In the genomic region with DNA sequence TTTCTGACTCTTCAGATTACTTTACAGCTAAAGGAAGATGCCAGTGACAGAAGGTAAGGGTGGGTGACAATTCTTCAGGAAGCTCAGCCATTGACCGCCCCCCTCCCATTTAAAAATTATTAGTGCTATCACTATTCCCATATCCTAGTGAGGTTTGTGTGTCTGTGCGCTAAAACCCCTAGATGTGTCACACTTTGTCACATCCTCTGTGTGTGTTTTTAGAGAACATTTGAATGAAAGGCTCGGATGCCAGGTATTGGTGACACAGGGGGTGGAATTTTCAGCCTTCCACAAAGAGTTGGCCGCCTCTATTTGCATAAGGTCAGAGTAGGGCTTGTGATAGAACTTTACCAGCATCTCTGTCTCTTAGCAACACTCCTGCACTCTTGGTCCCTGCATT, we compare ENCODE assay signal across 25 mouse cellular contexts.
DNase-seq lines count a peak whose midpoint lies in the region; ATAC-seq lines count a peak whose summit lies in the region.
"Had no signal": no experiment of that assay in that cellular context is flagged by ENCODE, and none has a peak within 500 bp of the region (broad histone marks: within the 10 kb centered on the region; RNA-seq: fewer than 3 reads in every experiment).

No protein-coding gene starts in this region.

- peak; percentile 34 for DNase-seq in hindbrain, embryonic 11.5 days (ENCODE audit: low spot score)
- DNase-seq in ES-CJ7 (ENCODE audit: low read depth, low spot score) = peak; percentile 18
- DNase-seq: adrenal gland, adult 2 months; adrenal gland, postnatal 14 days; B cell, adult 2 months; cerebellum, adult 11-12 months; cerebellum, adult 8-10 months; cerebellum, postnatal 10 days; cerebellum, postnatal 36 days; gastrocnemius, postnatal 10 days; gastrocnemius, postnatal 36 days; kidney, adult 2 months had no signal

- WGBS in forebrain, embryonic 12.5 days = 1% methylated on average over 4 of the region's 4 CpGs
- 2% methylated on average over 4 of the region's 4 CpGs for WGBS in forebrain, embryonic 15.5 days
- WGBS in hindbrain, embryonic 11.5 days = under 1% methylated on average over 4 of the region's 4 CpGs
- WGBS in hindbrain, embryonic 12.5 days = 9% methylated on average over 4 of the region's 4 CpGs
- 15% methylated on average over 4 of the region's 4 CpGs for WGBS in intestine, embryonic 15.5 days

- no peaks in the 10 kb centered on the region for H3K36me3 ChIP-seq in forebrain, embryonic 12.5 days (replicated peaks)
- H3K36me3 ChIP-seq in forebrain, embryonic 15.5 days = no peaks in the 10 kb centered on the region
- no peaks in the 10 kb centered on the region for H3K36me3 ChIP-seq in hindbrain, embryonic 11.5 days (ENCODE audit: control insufficient read depth, insufficient read depth, low read length)
- H3K36me3 ChIP-seq in hindbrain, embryonic 12.5 days = no peaks in the 10 kb centered on the region
- H3K36me3 ChIP-seq in intestine, embryonic 15.5 days = no peaks in the 10 kb centered on the region
- H3K36me3 ChIP-seq: embryonic facial prominence, embryonic 12.5 days; embryonic facial prominence, embryonic 15.5 days had no signal

- peak; percentile 24; the same call in 1 of the 2 replicates for ATAC-seq in forebrain, embryonic 12.5 days (ENCODE audit: low FRiP score)
- ATAC-seq in forebrain, embryonic 15.5 days (replicated peaks) = no peak
- no peak for ATAC-seq in hindbrain, embryonic 11.5 days (ENCODE audit: low FRiP score)
- ATAC-seq in hindbrain, embryonic 12.5 days (ENCODE audit: low FRiP score) = no peak
- ATAC-seq in intestine, embryonic 15.5 days = no peak
- ATAC-seq: forebrain, embryonic 16.5 days; hindbrain, postnatal 0 days; inflammation-experienced regulatory T-cells, adult 6 months; intestine, postnatal 0 days had no signal

- no peaks in the 10 kb centered on the region for H3K9me3 ChIP-seq in forebrain, embryonic 12.5 days
- no peaks in the 10 kb centered on the region for H3K9me3 ChIP-seq in forebrain, embryonic 15.5 days
- H3K9me3 ChIP-seq in hindbrain, embryonic 11.5 days (ENCODE audit: control insufficient read depth, low read length) = no peaks in the 10 kb centered on the region
- H3K9me3 ChIP-seq in hindbrain, embryonic 12.5 days (replicated peaks) = no peaks in the 10 kb centered on the region
- no peaks in the 10 kb centered on the region for H3K9me3 ChIP-seq in intestine, embryonic 15.5 days
- H3K9me3 ChIP-seq: embryonic facial prominence, embryonic 12.5 days; embryonic facial prominence, embryonic 15.5 days had no signal

- H3K4me2 ChIP-seq in forebrain, embryonic 12.5 days = no peak overlapping the region
- H3K4me2 ChIP-seq in forebrain, embryonic 15.5 days (replicated peaks) = no peak overlapping the region
- H3K4me2 ChIP-seq in hindbrain, embryonic 11.5 days (replicated peaks; ENCODE audit: low read depth, low read length) = no peak overlapping the region
- H3K4me2 ChIP-seq in hindbrain, embryonic 12.5 days (replicated peaks) = no peak overlapping the region
- H3K4me2 ChIP-seq in intestine, embryonic 15.5 days (replicated peaks) = no peak overlapping the region
- H3K4me2 ChIP-seq: embryonic facial prominence, embryonic 12.5 days; embryonic facial prominence, embryonic 15.5 days; heart, embryonic 11.5 days; hindbrain, embryonic 14.5 days had no signal

- no peak overlapping the region for H3K4me3 ChIP-seq in forebrain, embryonic 12.5 days (replicated peaks)
- no peak overlapping the region for H3K4me3 ChIP-seq in forebrain, embryonic 15.5 days
- H3K4me3 ChIP-seq in hindbrain, embryonic 11.5 days (ENCODE audit: low read depth, low read length) = no peak overlapping the region
- no peak overlapping the region for H3K4me3 ChIP-seq in hindbrain, embryonic 12.5 days
- no peak overlapping the region for H3K4me3 ChIP-seq in intestine, embryonic 15.5 days (replicated peaks)
- H3K4me3 ChIP-seq: embryonic facial prominence, embryonic 12.5 days; embryonic facial prominence, embryonic 15.5 days had no signal

- H3K27me3 ChIP-seq in forebrain, embryonic 12.5 days = peaks cover 86% of the 10 kb centered on the region
- peaks cover 87% of the 10 kb centered on the region for H3K27me3 ChIP-seq in forebrain, embryonic 15.5 days
- H3K27me3 ChIP-seq in hindbrain, embryonic 11.5 days (ENCODE audit: control insufficient read depth, insufficient read depth, low read length) = peaks cover 70% of the 10 kb centered on the region
- H3K27me3 ChIP-seq in hindbrain, embryonic 12.5 days = peaks cover 89% of the 10 kb centered on the region
- peaks cover 65% of the 10 kb centered on the region for H3K27me3 ChIP-seq in intestine, embryonic 15.5 days (replicated peaks)
- H3K27me3 ChIP-seq: CH12.LX had no signal

- H3K27ac ChIP-seq in forebrain, embryonic 12.5 days = peak overlapping the region; percentile 3; the same call in 1 of the 2 replicates
- no peak overlapping the region for H3K27ac ChIP-seq in forebrain, embryonic 15.5 days (replicated peaks)
- no peak overlapping the region for H3K27ac ChIP-seq in hindbrain, embryonic 11.5 days (ENCODE audit: low read depth, low read length)
- no peak overlapping the region for H3K27ac ChIP-seq in hindbrain, embryonic 12.5 days
- no peak overlapping the region for H3K27ac ChIP-seq in intestine, embryonic 15.5 days
- H3K27ac ChIP-seq: embryonic facial prominence, embryonic 12.5 days; embryonic facial prominence, embryonic 15.5 days; hindbrain, embryonic 14.5 days; hindbrain, postnatal 0 days had no signal

- H3K4me1 ChIP-seq in forebrain, embryonic 12.5 days = peaks cover 40% of the 10 kb centered on the region
- H3K4me1 ChIP-seq in forebrain, embryonic 15.5 days = peaks cover 22% of the 10 kb centered on the region
- peaks cover 13% of the 10 kb centered on the region for H3K4me1 ChIP-seq in hindbrain, embryonic 11.5 days (replicated peaks; ENCODE audit: control insufficient read depth, insufficient read depth, low read length)
- H3K4me1 ChIP-seq in hindbrain, embryonic 12.5 days = peaks cover 32% of the 10 kb centered on the region
- peaks cover 14% of the 10 kb centered on the region for H3K4me1 ChIP-seq in intestine, embryonic 15.5 days (replicated peaks)

- H3K9ac ChIP-seq in forebrain, embryonic 12.5 days = no peak overlapping the region
- H3K9ac ChIP-seq in forebrain, embryonic 15.5 days (replicated peaks) = no peak overlapping the region
- H3K9ac ChIP-seq in hindbrain, embryonic 11.5 days (ENCODE audit: low read depth, low read length) = no peak overlapping the region
- no peak overlapping the region for H3K9ac ChIP-seq in hindbrain, embryonic 12.5 days
- no peak overlapping the region for H3K9ac ChIP-seq in intestine, embryonic 15.5 days
- H3K9ac ChIP-seq: embryonic facial prominence, embryonic 12.5 days; embryonic facial prominence, embryonic 15.5 days; hindbrain, embryonic 14.5 days had no signal
